Mouse (Mus musculus): ENCODE measurements at regions not wholly inside any gene's neighbourhood (a gene's known extent, or its start where the extent isn't known, plus 50 kb on each side); places are given as distances from the start of the nearest gene placed in this dataset.
"Not testable (repeated sequence)": the region's sequence is repeated elsewhere in the genome, so short reads cannot be mapped to it uniquely, and the experiment has no call there.

DNA sequence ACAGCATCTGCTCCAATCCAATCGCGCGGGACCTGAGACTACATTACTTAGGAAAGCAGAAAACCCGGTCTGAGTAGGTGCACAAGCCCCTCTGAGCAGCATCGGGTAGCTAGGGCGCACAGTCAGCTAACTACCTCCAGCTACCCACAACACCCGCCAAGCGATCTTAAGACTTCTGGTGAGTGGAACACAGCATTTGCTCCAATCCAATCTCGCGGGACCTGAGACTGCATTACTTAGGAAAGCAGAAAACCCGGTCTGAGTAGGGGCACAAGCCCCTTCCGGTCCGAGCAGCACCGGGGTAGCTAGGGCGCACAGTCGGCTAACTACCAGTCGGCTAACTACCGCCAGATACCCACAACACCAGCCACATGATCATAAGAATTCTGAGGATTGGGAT lies 500.5 kb downstream of the Cbln4 start:
- not testable (repeated sequence) for ATAC-seq (replicated peaks in 1 of 2; ENCODE audit: insufficient read depth in 1 of 2, low FRiP score in 2 of 2, low TSS enrichment in 1 of 2, low read depth in 1 of 2, poor library complexity in 2 of 2, severe bottlenecking in 2 of 2)

- ATAC-seq (replicated peaks in 1 of 2; ENCODE audit: insufficient read depth in 1 of 2, low FRiP score in 2 of 2, low TSS enrichment in 1 of 2, low read depth in 1 of 2, poor library complexity in 2 of 2, severe bottlenecking in 2 of 2): no peak
Measured at GRCm38 (mm10) chr2:171514876-171515275, 528.4 kb downstream of the Cbln4 start.

- ATAC-seq (replicated peaks in 1 of 2; ENCODE audit: insufficient read depth in 1 of 2, low FRiP score in 2 of 2, low TSS enrichment in 1 of 2, low read depth in 1 of 2, poor library complexity in 2 of 2, severe bottlenecking in 2 of 2): no peak
Measured at GRCm38 (mm10) chr2:171496620-171497019, 546.6 kb downstream of the Cbln4 start.

DNA sequence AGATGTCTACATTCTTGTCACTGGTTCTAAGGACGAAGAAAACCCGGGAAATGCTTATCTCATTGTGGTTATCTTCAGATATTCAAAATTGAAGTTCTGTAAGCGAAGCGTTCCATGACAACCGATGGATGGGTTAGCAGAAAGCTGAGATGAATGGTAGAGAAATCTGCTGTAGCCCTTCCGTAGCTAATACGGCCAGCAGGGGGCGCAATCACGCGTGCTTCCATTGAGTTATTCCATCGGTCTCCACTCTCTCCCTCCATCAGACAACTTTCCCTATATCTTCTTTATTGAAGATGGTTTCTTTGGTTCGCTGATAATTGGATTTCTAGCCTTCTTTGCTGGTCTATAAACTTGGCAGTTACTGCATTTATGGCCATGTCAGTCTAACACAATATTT lies 549.5 kb downstream of the Cbln4 start:
- no peak for ATAC-seq (replicated peaks in 1 of 2; ENCODE audit: insufficient read depth in 1 of 2, low FRiP score in 2 of 2, low TSS enrichment in 1 of 2, low read depth in 1 of 2, poor library complexity in 2 of 2, severe bottlenecking in 2 of 2)

DNA sequence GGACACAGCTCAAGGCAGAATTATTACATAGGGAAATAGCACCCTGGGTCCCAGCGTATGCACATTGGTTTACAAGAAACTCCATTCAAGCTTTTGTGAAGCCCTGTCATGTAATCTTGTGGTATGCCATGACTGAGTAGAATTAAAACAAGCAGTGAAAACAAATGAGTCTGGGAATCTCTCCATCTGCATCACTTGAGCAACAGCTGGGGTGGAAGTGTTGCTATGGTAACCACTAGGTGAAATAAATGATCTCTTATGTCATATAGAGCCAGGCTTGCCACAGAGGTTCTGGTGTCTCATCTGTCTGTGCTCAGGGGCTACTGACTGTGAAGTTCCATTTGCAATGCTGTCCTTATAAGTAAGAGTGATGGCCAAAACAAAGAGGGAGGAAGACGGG lies 556.0 kb downstream of the Cbln4 start:
- no peak for ATAC-seq (replicated peaks in 1 of 2; ENCODE audit: insufficient read depth in 1 of 2, low FRiP score in 2 of 2, low TSS enrichment in 1 of 2, low read depth in 1 of 2, poor library complexity in 2 of 2, severe bottlenecking in 2 of 2)

DNA sequence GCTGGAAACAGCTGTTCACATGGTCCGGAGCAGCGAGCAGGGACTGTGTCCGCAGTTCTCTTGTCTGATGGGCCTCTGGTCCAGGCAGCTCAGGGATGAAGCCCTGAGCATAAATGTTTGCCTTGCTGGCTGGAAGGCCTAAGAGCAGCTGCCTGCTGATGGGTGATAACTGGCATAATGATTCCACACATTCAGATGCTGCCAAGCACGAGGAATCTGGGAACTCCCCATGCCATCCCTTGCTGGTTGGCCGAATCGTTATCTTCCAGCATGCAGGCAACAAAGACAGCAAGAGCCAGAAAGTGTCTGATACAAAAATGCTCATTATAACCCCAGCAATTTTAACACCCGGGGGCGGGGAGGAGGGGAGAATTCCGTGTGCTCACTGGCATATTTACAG lies 590.0 kb downstream of the Cbln4 start:
- no peak for ATAC-seq (replicated peaks in 1 of 2; ENCODE audit: insufficient read depth in 1 of 2, low FRiP score in 2 of 2, low TSS enrichment in 1 of 2, low read depth in 1 of 2, poor library complexity in 2 of 2, severe bottlenecking in 2 of 2)

GRCm38 (mm10) chr2:171406057-171406456 lies 637.2 kb downstream of the Cbln4 start:
- no peak for ATAC-seq (replicated peaks in 1 of 2; ENCODE audit: insufficient read depth in 1 of 2, low FRiP score in 2 of 2, low TSS enrichment in 1 of 2, low read depth in 1 of 2, poor library complexity in 2 of 2, severe bottlenecking in 2 of 2)

- ATAC-seq (replicated peaks in 1 of 2; ENCODE audit: insufficient read depth in 1 of 2, low FRiP score in 2 of 2, low TSS enrichment in 1 of 2, low read depth in 1 of 2, poor library complexity in 2 of 2, severe bottlenecking in 2 of 2): no peak
Measured at GRCm38 (mm10) chr2:171388936-171389335, 654.3 kb downstream of the Cbln4 start.

DNA sequence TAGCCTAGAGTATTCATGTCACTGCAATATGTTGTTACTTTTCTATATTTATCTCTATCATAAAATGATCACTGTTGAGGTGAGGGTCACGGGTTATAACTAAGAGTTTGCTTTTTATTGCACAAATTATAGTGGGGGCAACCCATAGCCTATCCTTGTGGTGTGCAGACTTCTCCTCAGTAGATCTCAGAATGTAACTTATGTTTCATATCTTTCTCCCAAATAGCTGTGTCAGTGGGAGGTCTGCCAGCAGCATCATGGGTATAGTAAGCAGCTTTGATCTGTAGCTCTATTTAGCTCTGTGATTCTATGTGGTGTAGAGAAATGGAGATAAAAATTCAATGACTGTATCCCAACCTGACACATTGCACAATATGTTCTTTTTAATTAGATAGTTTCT lies 641.9 kb downstream of the Dok5 start:
- ATAC-seq (replicated peaks in 1 of 2; ENCODE audit: insufficient read depth in 1 of 2, low FRiP score in 2 of 2, low TSS enrichment in 1 of 2, low read depth in 1 of 2, poor library complexity in 2 of 2, severe bottlenecking in 2 of 2): no peak

DNA sequence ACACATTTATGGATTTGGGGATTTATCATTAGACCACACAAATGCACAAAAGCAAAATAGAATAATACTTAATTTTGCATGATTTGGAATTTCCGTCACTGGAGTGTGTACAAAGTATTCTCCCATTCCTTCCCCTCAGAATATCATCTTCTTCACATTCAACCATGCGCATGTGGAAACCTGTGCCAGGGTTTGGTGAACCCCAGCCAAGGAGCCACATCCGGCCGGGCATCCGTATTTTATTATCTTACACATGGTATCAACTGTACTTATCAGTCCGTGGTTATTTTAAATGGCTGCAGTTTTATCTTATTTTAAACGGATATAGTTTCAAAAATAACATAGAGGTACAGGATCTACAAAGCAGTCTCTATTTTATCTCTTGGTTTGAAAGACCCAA lies 641.4 kb downstream of the Dok5 start:
- no peak for ATAC-seq (replicated peaks in 1 of 2; ENCODE audit: insufficient read depth in 1 of 2, low FRiP score in 2 of 2, low TSS enrichment in 1 of 2, low read depth in 1 of 2, poor library complexity in 2 of 2, severe bottlenecking in 2 of 2)

GRCm38 (mm10) chr2:171371751-171372150 lies 640.1 kb downstream of the Dok5 start:
- ATAC-seq (replicated peaks in 1 of 2; ENCODE audit: insufficient read depth in 1 of 2, low FRiP score in 2 of 2, low TSS enrichment in 1 of 2, low read depth in 1 of 2, poor library complexity in 2 of 2, severe bottlenecking in 2 of 2): no peak

DNA sequence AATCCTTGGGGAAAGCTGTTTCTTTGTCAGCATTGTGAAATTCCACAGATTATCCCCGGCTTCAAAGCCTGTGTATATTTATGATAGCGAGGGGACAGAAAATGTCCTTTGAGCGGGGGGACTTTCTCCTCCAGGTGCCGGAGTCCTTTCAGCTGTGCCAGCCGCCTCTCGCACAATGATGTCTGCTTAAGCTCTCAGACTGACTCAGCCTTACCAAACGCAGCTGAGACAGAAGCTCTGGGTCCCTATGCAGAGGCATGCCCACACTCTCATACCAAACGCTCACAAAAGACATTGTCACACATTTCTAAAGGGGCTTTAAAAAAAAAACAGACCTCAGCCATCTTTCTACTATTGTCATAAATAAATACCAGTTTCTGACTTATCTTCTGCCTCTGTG lies 633.9 kb downstream of the Dok5 start:
- ATAC-seq (replicated peaks in 1 of 2; ENCODE audit: insufficient read depth in 1 of 2, low FRiP score in 2 of 2, low TSS enrichment in 1 of 2, low read depth in 1 of 2, poor library complexity in 2 of 2, severe bottlenecking in 2 of 2): no peak

GRCm38 (mm10) chr2:171364621-171365020 lies 633.0 kb downstream of the Dok5 start:
- ATAC-seq (replicated peaks in 1 of 2; ENCODE audit: insufficient read depth in 1 of 2, low FRiP score in 2 of 2, low TSS enrichment in 1 of 2, low read depth in 1 of 2, poor library complexity in 2 of 2, severe bottlenecking in 2 of 2): no peak

- no peak for ATAC-seq (replicated peaks in 1 of 2; ENCODE audit: insufficient read depth in 1 of 2, low FRiP score in 2 of 2, low TSS enrichment in 1 of 2, low read depth in 1 of 2, poor library complexity in 2 of 2, severe bottlenecking in 2 of 2)
Measured at GRCm38 (mm10) chr2:171363381-171363780, 631.8 kb downstream of the Dok5 start.

GRCm38 (mm10) chr2:171358071-171358760 lies 626.6 kb downstream of the Dok5 start:
- no peak for ATAC-seq (replicated peaks in 1 of 2; ENCODE audit: insufficient read depth in 1 of 2, low FRiP score in 2 of 2, low TSS enrichment in 1 of 2, low read depth in 1 of 2, poor library complexity in 2 of 2, severe bottlenecking in 2 of 2)

DNA sequence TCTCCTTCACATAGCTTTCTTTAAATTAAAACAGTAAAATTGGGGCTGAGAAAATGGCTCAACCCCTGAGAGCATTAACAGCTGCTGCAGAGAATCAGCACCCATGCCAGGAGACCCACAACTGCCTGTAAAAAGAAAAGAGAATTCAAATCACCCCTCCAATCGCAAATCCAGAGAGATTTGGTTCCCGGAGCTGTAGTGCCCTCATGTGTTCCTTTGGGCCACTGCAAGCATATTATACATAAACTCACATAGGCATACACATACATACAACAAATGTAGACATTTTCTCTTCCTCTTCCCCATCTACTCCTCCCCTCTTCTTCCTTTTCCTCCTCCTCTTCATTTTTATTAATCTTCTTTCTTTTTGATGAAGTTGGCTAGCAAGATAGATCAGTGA lies 616.5 kb downstream of the Dok5 start:
- ATAC-seq (replicated peaks in 1 of 2; ENCODE audit: insufficient read depth in 1 of 2, low FRiP score in 2 of 2, low TSS enrichment in 1 of 2, low read depth in 1 of 2, poor library complexity in 2 of 2, severe bottlenecking in 2 of 2): no peak

GRCm38 (mm10) chr2:171333816-171334757 lies 602.5 kb downstream of the Dok5 start:
- ATAC-seq (replicated peaks in 1 of 2; ENCODE audit: insufficient read depth in 1 of 2, low FRiP score in 2 of 2, low TSS enrichment in 1 of 2, low read depth in 1 of 2, poor library complexity in 2 of 2, severe bottlenecking in 2 of 2): no peak

DNA sequence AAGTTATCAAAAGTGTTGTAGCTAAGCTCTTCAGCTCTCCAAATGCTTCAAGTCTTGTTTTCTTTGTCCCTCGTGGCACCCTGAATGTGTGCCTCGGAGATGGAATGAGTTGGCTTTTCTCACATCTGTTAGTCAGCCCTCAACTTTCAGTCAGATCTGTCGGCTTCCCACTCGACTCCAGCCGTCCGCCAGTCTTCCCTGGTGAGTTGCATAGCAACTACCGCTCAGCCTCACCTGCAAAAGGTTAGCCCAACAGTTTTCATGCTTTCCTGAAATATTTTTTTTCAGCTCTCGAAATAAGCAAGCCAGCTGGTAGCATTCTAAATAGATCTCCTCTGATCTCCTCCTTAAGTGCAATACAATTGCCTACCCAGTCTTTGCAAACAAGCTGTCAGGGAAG lies 601.2 kb downstream of the Dok5 start:
- ATAC-seq (replicated peaks in 1 of 2; ENCODE audit: insufficient read depth in 1 of 2, low FRiP score in 2 of 2, low TSS enrichment in 1 of 2, low read depth in 1 of 2, poor library complexity in 2 of 2, severe bottlenecking in 2 of 2): no peak

DNA sequence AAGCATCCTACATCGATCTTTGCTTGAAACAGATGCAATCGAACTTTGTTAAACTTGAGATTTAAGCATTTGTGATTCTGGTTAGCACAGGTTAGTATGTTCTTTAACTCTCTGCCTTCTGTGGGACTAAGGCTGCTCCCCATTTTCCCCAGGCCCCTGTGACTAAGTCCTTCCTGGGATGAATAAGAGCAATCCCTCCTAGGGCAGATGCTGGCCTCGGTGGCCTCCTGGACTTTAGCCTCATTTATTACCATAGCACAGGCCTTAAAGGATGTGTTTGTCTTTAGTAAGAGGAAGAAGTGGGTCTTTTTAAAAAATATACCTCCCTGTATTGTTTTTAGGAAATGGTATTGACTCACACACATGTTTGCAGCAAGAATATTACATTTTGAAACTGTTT lies 599.9 kb downstream of the Dok5 start:
- ATAC-seq (replicated peaks in 1 of 2; ENCODE audit: insufficient read depth in 1 of 2, low FRiP score in 2 of 2, low TSS enrichment in 1 of 2, low read depth in 1 of 2, poor library complexity in 2 of 2, severe bottlenecking in 2 of 2): no peak
